Mouse (Mus musculus): ENCODE measurements around the gene Rab36.

- TF ChIP-seq POLR2A (IDR thresholded peaks at IDR 0.05; ENCODE audit: insufficient read depth, low read depth, low read length) (no peak), CTCF (IDR thresholded peaks at IDR 0.05; ENCODE audit: insufficient read depth, low read depth, low read length) (no peak)
These were observed 41.5 kb upstream of the Rab36 start for GRCm38 (mm10) chr10:74995377-74995776.
